Mouse (Mus musculus) CD4-positive, CD25-positive, alpha-beta regulatory T cell, adult 4 months (primary cell): ENCODE results near the gene Saa1. TPM values are rescaled to one million over a fixed set of nuclear protein-coding genes. Genes with fewer than 3 reads are reported as not detected.
"Not testable (repeated sequence)": the region's sequence is repeated elsewhere in the genome, so short reads cannot be mapped to it uniquely, and the experiment has no call there.

Experiments used
- ATAC-seq: one replicate; pipeline ENCODE4 v1.8.0; 2017
- polyA plus RNA-seq, 2 experiments: library from polyadenylated mRNA; unstranded; fragments of 100-300 nt; shearing (Covaris generic); gene quantifications; one replicate each; pipeline ENCODE4 v1.2.1; 2017

Gene Saa1
- polyA plus RNA-seq = not detected

DNA sequence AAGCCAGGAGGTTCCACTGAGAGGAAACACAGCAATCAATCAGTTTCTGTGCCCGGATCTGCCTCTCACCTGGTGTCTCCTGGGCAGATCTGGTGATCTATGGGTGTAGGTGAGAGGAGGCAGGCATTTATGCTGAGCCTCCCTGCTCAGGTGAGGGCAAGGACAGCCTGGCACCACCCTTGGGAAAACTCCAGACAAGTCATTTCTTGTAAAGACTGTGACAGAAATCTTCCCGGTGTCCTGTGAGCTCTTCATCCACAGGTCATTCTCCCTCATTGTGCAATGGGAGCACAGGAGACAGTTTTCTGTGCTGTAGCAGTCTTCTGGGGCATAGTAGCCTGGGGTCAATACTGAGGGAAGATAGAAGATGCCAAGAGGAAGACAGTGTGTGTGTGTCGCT is at the start of gene Saa1:
Gene Saa1, minus strand, starts transcription at position 101 of the 400 bp plus-strand sequence.
- not testable (repeated sequence) for ATAC-seq

DNA sequence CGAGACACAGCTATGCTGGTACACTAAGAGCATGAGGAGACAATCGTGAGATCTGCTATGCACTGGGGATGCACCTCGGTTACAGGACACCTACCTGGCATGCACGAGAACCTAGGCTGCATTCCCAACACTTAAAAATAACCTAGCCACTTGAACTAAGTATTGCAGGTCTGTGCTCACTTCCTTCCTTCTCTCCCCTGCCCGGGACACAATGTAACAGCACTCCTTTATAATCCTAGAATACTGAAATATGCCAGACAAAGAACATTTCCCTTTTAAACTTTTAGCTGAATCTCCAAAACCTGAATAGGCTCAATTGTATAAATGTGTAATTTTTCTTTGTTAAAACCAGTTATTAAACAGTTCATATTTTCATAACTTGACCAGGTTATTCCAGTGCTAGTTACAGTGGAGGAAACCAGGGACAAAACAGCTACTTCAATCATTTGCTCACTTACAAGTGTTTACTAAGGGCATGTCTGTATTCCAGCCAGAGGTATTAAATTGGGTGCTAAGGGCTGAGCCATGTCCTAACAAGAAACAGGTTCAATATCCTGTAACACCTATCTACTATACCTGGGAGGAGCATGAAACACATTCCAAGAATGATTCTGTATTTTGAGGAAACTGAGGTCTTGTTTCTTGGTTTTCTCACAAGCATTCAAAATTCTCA is 46.5 kb upstream of the Saa1 start:
- no peak for ATAC-seq

GRCm38 (mm10) chr7:46770706-46771105 is 27.9 kb upstream of the Saa1 start:
- ATAC-seq = peak; percentile 54

DNA sequence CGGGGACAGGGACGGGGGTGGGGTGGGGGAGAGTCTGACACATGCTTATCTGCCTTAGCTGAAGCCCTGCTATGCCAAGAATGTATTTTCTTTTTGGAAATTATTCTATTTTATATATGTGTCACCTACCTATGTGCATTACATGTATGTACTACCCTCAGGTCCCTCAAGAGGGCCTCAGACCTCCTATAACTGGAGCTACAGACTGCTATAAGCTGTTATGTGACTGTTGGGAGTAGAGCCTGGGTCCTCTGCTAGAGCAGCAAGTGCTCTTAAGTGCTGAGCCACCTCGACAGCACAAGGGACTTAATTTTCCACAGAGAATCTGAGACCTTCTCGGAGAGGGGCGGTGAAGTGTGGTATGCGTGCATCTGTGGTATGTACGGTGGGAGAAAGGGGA is 25.7 kb upstream of the Saa1 start:
- ATAC-seq = no peak

DNA sequence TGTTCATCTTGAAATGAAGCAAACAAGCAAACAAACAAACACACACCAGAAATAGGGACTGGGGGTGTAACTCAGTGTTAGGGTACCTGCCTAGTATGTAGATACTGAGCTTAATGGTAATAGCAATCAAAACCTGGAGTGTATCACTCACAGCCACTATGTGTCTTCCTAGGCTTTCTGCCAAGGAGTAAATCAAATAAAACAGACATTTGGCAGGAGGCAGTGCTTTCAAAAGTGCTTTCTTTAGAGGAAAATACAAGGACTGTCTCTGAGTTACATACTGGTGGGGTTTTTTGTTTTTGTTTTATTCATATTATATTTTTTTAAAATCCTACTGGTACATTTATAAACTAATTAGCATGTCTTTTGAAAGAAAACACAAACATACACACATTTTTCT is 24.6 kb upstream of the Saa1 start:
- ATAC-seq = no peak

- ATAC-seq = no peak
These were observed 21.9 kb upstream of the Saa1 start for GRCm38 (mm10) chr7:46764672-46765071.

DNA sequence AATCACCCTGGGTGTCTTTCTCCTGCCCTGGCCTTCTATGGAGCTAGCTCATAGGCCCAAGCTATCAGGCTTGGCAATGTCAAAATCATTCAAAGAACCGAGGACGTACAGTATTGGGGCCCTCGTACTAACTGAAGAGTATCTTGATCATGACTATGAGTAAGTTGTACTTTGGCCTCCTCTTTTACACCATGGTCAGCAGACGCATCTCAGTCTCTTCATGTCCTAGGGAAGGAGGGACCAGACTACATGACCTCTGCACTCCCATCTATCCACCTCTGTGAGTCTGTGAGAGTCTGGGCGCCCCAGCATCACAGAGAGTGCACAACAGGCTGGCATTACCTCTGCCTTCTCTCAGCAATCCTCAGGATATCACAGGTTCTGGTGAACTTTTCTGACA is 19.8 kb upstream of the Saa1 start:
- no peak for ATAC-seq

DNA sequence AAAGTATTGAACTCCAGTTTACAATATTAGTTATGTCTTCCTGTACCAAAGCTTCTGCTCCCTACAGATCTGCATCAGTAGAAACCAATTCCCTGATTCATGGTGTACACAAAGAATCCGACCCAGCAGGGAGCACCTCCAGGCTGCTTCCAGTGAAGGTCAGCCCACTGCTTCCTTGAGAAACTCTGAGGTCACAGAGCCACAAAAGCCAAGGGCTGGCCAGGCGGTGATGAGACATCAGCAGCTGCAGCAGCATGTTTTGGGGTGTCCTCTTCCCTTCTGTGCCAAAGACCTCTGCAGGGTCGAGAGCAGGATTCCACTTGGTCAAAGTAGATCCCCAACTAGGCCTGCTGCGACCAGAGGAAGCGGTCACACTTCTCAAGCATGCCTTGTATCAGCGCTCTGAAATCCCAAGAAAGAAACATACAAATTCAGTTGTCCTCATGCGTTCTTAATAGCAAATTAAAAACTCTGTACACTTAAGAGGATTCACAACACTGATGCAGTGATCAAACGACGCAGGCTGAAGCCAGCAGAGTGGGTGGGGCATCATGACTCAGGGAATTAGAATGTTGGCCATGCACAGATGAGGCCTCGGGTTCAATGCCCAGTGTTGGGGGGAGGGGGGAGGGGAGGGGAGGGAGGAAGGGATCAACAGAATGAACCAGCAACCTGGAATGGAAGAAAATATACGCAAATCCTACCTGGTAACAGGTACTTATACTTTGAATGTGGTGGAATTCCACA is 18.4 kb upstream of the Saa1 start:
- ATAC-seq = no peak

DNA sequence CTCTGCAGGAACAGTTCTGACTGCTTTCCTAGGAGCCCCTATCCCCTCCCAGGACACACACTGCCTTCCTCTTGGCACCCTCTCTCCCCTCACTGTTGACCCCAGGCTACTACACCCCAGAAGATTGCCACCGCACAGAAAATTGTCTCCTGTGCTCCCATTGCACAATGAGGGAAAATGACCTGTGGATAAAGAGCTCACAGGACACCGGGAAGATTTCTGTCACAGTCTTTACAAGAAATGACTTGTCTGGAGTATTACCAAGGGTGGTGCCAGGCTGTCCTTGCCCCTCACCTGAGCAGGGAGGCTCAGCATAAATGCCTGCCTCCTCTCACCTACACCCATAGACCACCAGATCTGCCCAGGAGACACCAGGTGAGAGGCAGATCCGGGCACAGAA is 8.7 kb upstream of the Saa1 start, which contains the start of gene Saa2:
Gene Saa2, plus strand, starts transcription at position 301 of the 400 bp plus-strand sequence.
- no peak for ATAC-seq

DNA sequence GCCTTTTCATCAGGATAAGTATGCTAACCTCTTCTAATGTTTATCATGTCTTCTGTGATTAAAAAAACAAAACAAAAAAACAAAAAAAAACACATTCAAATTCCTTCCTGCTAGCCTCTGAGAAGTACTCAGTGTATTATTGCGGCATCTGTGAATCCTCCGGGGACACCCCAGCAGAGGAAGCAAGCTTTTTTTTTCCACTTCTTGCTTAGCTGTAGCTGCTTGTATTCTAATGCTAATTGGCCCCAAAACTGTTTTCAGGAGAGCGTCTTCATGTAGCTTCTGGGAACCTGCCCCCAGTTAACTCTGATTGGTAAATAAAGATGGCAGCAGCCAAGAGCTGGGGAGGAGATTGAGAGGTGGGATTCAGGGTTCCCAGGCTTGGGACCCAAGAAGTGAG is 5.7 kb upstream of the Saa1 start:
- ATAC-seq = no peak

DNA sequence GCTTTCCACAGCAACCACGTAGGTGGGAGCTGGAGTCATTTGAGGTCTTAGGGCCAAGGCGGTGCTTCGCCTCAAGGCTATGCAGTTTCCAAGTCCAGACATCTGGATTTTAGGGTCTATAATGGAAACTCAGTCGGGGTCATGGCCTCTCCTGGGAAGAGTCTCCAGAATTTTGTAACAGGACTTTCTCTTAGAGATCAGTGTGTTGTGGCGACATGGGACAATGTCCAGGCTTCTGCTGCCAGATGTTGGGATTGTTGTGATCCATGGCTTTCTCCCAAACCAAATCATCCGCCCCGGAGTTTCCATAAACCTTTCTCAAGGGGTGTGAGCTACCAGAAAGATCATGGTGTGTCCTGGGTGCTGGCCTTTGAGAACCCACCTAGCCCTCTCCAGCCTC is 3.6 kb upstream of the Saa1 start:
- no peak for ATAC-seq

DNA sequence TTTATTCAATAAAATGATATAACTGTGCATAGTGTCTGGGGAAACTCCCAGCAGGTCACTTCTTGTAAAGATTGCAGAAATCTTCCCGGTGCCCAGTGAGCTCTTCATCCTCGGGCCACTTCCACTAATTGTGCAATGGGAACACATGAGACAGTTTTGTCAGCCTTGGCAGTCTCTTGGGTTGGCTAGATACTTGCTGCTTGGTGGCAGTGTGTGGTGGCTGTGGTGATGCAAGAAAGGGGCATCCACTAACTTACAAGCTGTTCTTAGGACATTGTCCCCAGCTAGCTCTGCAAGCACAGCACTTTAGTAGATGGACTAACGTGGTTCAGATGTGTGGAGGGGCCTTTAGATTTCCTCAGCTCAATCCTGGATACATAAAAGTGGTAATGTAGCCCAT is 3.0 kb upstream of the Saa1 start:
- no peak for ATAC-seq

DNA sequence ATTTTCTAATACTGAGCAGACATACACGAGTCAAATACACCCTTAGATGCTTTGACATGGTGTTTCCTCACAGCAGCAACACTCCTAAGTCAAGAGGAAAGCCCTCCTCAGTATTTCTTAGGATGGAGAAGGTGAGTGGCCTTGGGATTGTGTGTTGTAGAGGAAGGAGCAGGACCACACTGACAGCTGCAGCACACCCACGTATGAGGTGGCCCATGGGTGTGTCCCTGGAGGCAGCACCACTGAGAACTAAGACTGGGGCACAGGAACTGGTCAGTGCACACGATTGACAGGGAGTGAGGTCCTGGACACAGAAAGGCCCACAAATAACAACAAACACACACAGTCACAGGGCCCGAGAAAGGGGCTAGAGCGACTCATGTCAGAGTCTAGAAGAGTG is 2.7 kb downstream of the Saa1 start:
- ATAC-seq = not testable (repeated sequence)

DNA sequence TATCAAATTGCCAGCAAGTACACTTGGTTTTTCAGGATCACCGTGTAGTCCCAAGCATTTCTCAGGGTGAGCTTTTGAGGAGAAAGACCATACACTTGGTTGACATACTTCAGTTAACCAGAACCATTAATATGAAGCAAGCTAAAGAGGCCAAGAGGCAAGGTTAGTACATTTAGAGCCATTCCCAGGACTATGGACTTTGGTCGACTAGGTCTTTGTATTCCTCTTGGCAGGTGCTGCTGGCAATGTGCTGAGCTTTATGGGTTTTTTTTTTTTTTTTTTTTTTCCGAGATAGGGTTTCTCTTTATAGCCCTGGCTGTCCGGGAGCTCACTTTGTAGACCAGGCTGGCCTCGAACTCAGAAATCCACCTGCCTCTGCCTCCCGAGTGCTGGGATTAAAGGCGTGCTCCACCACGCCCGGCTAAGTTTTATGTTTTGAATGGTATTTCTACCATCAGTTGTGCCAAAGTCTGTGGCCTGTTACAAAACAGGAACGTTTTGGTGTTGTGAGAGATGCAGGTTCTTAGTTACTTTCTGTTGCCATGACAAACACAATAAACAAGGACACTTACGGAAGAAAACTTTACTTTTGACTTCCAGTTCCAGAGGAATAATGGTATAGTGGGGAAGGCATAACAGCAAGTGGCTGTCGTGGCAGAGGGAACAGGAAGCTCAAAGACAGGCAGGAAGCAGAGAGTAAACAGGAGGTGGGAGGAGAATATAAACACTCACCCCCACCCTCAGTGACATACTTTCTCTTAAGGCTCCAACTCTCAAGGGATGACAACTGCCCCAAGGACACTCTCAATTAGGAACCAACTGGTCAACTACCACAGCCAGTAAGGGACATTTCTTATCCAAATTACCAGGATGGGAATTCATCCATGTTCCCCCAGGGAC is 4.0 kb downstream of the Saa1 start:
- no peak for ATAC-seq

GRCm38 (mm10) chr7:46734983-46735382 is 7.8 kb downstream of the Saa1 start:
- ATAC-seq = no peak

- no peak for ATAC-seq
These were observed 10.3 kb downstream of the Saa1 start, which contains the start of gene Saa4 for GRCm38 (mm10) chr7:46732458-46732857. TSS of gene Saa4 (minus strand) at chr7:46732603.

DNA sequence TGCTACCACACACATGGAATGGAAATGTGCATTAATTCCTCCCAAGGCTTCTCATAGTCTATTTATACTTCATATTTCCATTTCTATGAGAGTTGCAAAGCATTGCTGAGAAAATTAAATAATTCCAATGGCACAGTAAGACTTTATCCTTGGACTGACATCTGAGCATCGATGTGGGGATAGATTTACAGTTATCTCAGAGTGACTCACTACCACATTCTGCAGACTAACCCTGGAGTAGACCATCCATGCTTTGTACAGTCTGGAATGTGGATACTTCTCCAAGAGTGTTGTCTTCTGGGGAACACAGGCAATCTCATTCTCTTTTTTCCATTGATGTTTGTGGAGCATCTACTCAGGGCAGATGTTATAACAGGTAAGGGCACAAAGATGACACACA is 15.2 kb downstream of the Saa1 start:
- no peak for ATAC-seq

GRCm38 (mm10) chr7:46724396-46724795 is 18.4 kb downstream of the Saa1 start:
- ATAC-seq = no peak

GRCm38 (mm10) chr7:46723849-46724248 is 18.9 kb downstream of the Saa1 start:
- ATAC-seq = no peak

- ATAC-seq = no peak
These were observed 19.4 kb downstream of the Saa1 start for GRCm38 (mm10) chr7:46723354-46723753.

DNA sequence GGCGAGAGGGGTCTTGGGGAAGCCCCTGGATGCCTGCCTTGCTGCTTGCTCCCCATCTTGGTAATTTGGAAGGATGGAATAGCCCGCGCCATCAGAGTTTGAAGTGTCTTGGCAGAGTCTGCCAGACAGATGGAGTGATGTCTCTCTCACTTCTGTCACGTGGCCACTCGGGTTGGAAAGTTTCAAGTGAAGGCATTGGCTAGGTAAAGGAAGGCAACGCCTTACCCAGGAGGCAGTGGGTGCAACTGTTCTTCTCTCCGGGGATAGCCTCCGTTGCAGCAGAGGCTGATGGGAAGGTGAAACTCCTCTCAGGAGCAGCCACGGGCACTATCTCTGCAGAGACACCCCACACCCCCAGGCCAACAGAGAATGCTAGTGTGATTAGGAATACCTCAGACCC is 22.3 kb downstream of the Saa1 start:
- ATAC-seq = no peak

DNA sequence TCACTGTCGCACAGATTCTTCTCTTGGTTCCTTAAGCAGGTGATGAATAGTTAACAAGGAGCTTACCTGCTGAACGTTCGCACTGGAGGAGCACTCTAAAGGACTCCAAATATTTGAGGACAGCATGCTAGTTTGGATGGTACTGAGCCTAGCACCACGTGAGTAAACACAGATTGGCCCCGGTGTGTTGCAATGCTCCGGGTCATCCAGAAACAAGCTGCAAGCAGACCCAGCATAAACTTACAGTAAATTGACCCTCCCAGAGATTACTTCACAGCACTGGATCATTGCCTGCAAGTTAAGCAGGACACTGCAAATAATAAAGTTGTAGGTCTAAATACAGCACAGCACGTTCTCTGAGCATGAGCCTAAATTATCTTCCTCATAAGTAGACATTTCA is 23.3 kb downstream of the Saa1 start:
- ATAC-seq = no peak

DNA sequence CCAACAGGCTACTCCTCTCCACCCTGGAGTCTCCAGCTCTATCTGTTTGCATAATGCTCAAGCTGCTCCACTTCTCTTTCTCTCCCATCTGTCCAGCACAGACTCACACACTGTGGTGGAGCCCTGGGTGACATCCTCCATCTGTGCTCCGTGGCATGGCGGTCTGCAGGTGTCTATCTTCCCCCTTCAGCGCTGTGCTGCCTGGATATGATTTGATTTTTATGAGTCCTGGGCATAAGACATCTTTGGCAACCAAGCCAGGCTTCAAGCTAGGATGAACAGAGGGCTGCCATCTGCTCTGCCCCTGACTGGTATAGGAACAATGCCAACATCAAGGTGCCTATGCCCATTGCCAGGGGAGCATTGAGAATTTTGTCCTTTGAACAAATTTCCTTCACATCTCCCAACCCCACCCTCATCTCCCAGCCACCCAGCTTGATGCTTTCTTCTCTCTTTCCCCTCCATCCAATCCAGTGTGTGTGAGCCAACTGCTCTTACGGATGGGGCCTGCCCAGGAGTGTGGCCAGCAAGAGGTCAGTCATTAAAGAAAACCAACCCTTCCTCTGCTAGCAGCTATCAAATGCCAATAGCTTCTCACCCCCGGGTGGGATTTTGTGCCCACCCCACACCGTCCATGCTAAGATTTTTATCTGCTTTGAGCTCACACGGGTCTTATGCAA is 24.0 kb downstream of the Saa1 start:
- ATAC-seq = no peak
